Mouse (Mus musculus): ENCODE data around the gene Herpud1. TPM values are rescaled to one million over a fixed set of nuclear protein-coding genes. Genes with fewer than 3 reads are reported as not detected.

The Herpud1 gene
- polyA plus RNA-seq, 1 experiment = 218 TPM

DNA sequence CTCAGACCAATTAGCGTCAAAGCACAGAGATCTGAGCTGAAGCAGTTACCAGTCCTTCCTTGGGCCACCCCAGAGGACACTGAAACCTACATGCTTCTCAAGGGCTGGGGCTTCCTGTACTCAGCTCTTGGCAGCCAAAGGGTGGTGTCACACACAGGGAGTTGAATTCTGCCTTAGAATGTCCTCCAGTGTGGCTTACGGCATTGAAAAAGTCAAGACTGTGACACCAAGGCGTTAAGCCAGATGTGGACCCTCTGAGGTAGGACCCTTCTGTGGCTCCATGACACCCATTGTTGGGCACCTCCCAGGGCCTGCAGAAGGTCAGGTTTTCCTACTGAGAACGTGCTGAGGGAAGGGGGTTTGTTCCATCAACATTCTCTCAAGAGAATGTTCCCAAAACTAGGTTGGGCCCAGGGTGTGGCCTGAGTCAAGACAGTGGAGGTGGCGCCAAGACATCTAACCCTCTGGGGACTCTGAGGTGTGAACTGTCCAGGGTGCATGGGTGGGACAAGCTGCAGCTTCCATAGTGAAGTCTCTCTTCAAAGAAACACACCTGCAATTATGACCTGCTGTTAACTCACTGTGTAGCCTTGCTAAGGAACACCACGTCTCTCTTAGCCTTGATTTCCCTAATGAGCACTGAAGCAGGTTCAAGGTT, 24.3 kb upstream of the Herpud1 start:
- 92% methylated on average over 6 of the region's 6 CpGs for WGBS
- no peak overlapping the region for H3K27ac ChIP-seq (ENCODE audit: control insufficient read depth, insufficient read depth, low read length)
- DNase-seq = no peak
- no peak overlapping the region for H3K4me3 ChIP-seq (ENCODE audit: control insufficient read depth, insufficient read depth, low read length)
- H3K27me3 ChIP-seq (ENCODE audit: control insufficient read depth, insufficient read depth, low read length) = no peaks in the 10 kb centered on the region
- H3K36me3 ChIP-seq (ENCODE audit: control insufficient read depth, insufficient read depth, low read length) = no peaks in the 10 kb centered on the region
- H3K4me1 ChIP-seq (replicated peaks; ENCODE audit: control insufficient read depth, insufficient read depth, low read length) = peaks cover 42% of the 10 kb centered on the region
- TF ChIP-seq CTCF (IDR thresholded peaks at IDR 0.05; ENCODE audit: borderline replicate concordance, control insufficient read depth, extremely low read depth, insufficient read depth, low read length, poor library complexity) (no peak), POLR2A (IDR thresholded peaks at IDR 0.05; ENCODE audit: control insufficient read depth, extremely low read depth, insufficient read depth, low read length, poor library complexity) (no peak)

DNA sequence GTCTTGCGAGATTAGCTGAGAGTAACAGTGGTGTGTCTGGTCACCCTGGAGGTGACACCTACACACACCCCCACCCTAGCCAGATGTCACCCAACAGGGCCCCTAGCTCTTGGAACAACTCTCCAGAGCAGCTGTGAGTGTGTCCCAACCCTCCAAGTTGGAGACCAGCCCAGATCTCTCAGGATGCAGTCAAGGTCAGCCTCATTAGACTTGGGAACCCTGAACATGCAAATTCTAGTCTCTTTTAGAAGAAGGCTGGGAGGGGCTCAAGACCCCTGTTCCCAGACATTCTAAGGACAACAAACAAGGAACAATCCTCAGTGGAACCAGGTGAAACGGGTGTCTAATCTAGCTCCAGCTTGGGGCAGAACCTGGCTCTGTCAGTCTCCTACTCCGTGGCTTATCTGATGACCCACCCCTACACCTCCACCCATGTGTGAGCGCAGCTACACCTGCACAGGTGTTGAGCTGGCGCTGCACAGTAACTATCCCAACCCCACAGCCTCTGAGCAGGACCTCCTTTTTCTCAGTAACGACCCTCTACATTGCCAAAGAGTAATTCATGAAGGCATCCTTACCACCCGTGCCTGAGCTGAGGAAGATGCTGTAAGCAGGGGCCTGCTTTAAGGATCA, 23.5 kb upstream of the Herpud1 start:
- Histone ChIP-seq H3K27ac (ENCODE audit: control insufficient read depth, insufficient read depth, low read length) (peak overlapping the region; percentile 98), H3K27me3 (ENCODE audit: control insufficient read depth, insufficient read depth, low read length) (no peaks in the 10 kb centered on the region), H3K4me3 (ENCODE audit: control insufficient read depth, insufficient read depth, low read length) (peak overlapping the region; percentile 46), H3K36me3 (ENCODE audit: control insufficient read depth, insufficient read depth, low read length) (no peaks in the 10 kb centered on the region), H3K4me1 (replicated peaks; ENCODE audit: control insufficient read depth, insufficient read depth, low read length) (peaks cover 42% of the 10 kb centered on the region)
- 29% methylated on average over 7 of the region's 7 CpGs for WGBS
- DNase-seq = no peak
- TF ChIP-seq CTCF (IDR thresholded peaks at IDR 0.05; ENCODE audit: borderline replicate concordance, control insufficient read depth, extremely low read depth, insufficient read depth, low read length, poor library complexity) (no peak), POLR2A (IDR thresholded peaks at IDR 0.05; ENCODE audit: control insufficient read depth, extremely low read depth, insufficient read depth, low read length, poor library complexity) (no peak)

DNA sequence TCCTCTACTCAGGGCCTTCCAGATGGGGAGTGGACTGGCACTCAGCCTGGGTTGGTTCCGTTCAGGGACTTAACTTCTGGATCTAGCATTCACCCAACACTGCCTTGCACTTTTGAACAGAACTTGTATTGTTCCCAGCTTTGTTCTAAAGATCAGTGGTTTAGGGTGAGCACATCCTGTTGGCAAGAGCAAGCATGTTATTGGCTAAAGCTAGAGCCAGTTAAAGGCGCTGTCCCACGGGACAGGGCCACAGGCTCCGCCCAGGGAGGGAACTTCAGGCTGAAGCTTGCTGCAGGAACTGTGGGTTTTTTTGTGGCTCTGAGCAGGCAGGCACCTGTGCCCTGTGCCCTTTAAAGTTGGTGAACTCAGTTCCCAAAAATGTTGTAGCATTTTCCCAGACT, 22.9 kb upstream of the Herpud1 start:
- TF ChIP-seq CTCF (IDR thresholded peaks at IDR 0.05; ENCODE audit: borderline replicate concordance, control insufficient read depth, extremely low read depth, insufficient read depth, low read length, poor library complexity) (no peak), POLR2A (IDR thresholded peaks at IDR 0.05; ENCODE audit: control insufficient read depth, extremely low read depth, insufficient read depth, low read length, poor library complexity) (peak; percentile 71)
- Histone ChIP-seq H3K36me3 (ENCODE audit: control insufficient read depth, insufficient read depth, low read length) (no peaks in the 10 kb centered on the region), H3K27ac (ENCODE audit: control insufficient read depth, insufficient read depth, low read length) (peak overlapping the region; percentile 98), H3K27me3 (ENCODE audit: control insufficient read depth, insufficient read depth, low read length) (no peaks in the 10 kb centered on the region), H3K4me3 (ENCODE audit: control insufficient read depth, insufficient read depth, low read length) (peak overlapping the region; percentile 46), H3K4me1 (replicated peaks; ENCODE audit: control insufficient read depth, insufficient read depth, low read length) (peaks cover 42% of the 10 kb centered on the region)
- 0% methylated on average over 4 of the region's 4 CpGs for WGBS
- peak; percentile 90 for DNase-seq

DNA sequence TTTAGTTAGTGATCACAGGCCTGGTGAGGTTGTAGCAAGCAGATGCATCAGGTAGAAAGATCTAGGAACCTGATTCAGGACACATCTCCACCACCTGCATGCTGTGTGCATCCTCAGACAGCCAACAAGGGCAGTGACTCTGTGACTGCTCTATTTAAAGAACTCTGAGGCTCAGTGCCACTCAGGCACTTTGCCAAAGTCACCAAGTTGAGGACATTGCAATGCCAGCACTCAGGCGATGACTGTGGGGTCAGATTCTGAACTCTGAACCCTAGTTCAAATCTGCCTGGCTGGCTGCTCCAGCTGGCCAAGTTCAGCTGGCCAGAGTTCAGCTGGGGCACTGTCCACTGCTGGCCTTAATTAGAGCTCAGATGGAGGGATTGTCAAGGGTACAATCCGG, 22.3 kb upstream of the Herpud1 start:
- WGBS = 54% methylated on average over 2 of the region's 2 CpGs
- H3K4me1 ChIP-seq (replicated peaks; ENCODE audit: control insufficient read depth, insufficient read depth, low read length) = peaks cover 42% of the 10 kb centered on the region
- TF ChIP-seq POLR2A (IDR thresholded peaks at IDR 0.05; ENCODE audit: control insufficient read depth, extremely low read depth, insufficient read depth, low read length, poor library complexity) = no peak
- TF ChIP-seq CTCF (IDR thresholded peaks at IDR 0.05; ENCODE audit: borderline replicate concordance, control insufficient read depth, extremely low read depth, insufficient read depth, low read length, poor library complexity) = no peak
- no peak overlapping the region for H3K4me3 ChIP-seq (ENCODE audit: control insufficient read depth, insufficient read depth, low read length)
- no peaks in the 10 kb centered on the region for H3K36me3 ChIP-seq (ENCODE audit: control insufficient read depth, insufficient read depth, low read length)
- H3K27me3 ChIP-seq (ENCODE audit: control insufficient read depth, insufficient read depth, low read length) = no peaks in the 10 kb centered on the region
- no peak for DNase-seq
- H3K27ac ChIP-seq (ENCODE audit: control insufficient read depth, insufficient read depth, low read length) = peak overlapping the region; percentile 84

DNA sequence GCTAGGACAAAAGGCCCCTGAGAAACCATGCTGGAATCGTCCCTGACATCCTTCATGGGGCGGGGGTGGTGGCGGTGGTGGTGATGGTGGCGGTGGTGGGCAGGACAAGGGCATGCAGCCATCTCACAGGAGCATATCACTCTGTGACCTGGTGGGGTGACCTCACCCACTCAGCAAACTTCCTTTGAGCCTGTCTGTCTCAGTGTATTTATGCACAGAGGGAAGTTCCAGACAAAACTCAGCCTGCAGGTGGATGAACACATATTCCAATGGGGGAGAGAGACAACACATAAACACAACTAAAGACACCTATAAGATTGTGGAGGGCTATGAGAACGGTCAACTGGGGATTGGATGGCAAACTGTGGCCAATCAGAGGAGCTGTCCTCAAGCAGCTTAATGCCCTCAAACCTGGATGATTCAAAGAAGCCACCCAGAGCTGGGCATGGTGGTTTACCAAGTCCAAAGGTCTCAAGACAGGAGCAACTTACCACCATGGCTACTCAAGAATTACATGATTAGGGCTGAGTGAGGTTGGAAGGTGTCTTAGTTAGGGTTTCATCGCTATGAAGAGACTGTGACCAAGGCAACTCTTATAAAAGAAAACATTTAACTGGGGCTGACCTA, 21.4 kb upstream of the Herpud1 start:
- Histone ChIP-seq H3K4me3 (ENCODE audit: control insufficient read depth, insufficient read depth, low read length) (no peak overlapping the region), H3K4me1 (replicated peaks; ENCODE audit: control insufficient read depth, insufficient read depth, low read length) (peaks cover 42% of the 10 kb centered on the region), H3K27me3 (ENCODE audit: control insufficient read depth, insufficient read depth, low read length) (no peaks in the 10 kb centered on the region), H3K27ac (ENCODE audit: control insufficient read depth, insufficient read depth, low read length) (peak overlapping the region; percentile 84), H3K36me3 (ENCODE audit: control insufficient read depth, insufficient read depth, low read length) (no peaks in the 10 kb centered on the region)
- no peak for DNase-seq
- 79% methylated on average over 6 of the region's 6 CpGs for whole genome bisulfite sequencing
- no peak for TF ChIP-seq POLR2A (IDR thresholded peaks at IDR 0.05; ENCODE audit: control insufficient read depth, extremely low read depth, insufficient read depth, low read length, poor library complexity)
- no peak for TF ChIP-seq CTCF (IDR thresholded peaks at IDR 0.05; ENCODE audit: borderline replicate concordance, control insufficient read depth, extremely low read depth, insufficient read depth, low read length, poor library complexity)

DNA sequence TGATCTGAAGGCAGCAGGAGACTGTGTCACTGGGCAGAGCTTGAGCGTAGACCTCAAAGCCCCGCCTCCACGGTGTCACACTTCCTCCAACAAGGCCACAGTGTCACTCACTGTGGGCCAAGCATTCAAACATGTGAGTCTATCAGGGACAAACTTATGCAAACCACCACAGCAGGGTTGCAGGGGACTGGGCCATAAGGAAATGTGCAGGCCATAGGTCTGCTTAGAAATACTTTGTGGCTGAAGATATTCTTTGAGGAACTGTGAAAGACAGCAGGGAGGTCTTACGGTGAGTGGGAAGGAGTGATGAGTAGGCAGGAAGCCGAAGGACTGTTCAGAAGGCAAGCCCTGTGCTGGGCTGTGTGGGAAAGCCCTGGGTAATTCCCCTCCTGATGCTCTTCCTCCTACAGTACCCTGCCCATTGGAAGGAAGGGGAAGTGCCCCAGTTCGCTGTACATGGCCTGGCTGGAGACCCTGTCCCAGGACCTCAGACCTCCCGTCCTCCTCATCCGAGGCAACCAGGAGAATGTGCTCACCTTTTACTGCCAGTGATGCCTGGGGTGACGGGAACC, 20.7 kb upstream of the Herpud1 start:
- no peak for TF ChIP-seq CTCF (IDR thresholded peaks at IDR 0.05; ENCODE audit: borderline replicate concordance, control insufficient read depth, extremely low read depth, insufficient read depth, low read length, poor library complexity)
- no peak for TF ChIP-seq POLR2A (IDR thresholded peaks at IDR 0.05; ENCODE audit: control insufficient read depth, extremely low read depth, insufficient read depth, low read length, poor library complexity)
- Histone ChIP-seq H3K36me3 (ENCODE audit: control insufficient read depth, insufficient read depth, low read length) (no peaks in the 10 kb centered on the region), H3K27ac (ENCODE audit: control insufficient read depth, insufficient read depth, low read length) (peak overlapping the region; percentile 84), H3K27me3 (ENCODE audit: control insufficient read depth, insufficient read depth, low read length) (no peaks in the 10 kb centered on the region), H3K4me3 (ENCODE audit: control insufficient read depth, insufficient read depth, low read length) (no peak overlapping the region), H3K4me1 (replicated peaks; ENCODE audit: control insufficient read depth, insufficient read depth, low read length) (peaks cover 42% of the 10 kb centered on the region)
- 36% methylated on average over 9 of the region's 9 CpGs for WGBS
- DNase-seq = peak; percentile 80
